Mouse (Mus musculus) embryonic fibroblast, embryonic 13.5 days (primary cell): ENCODE measurements around the gene Shank2.

Source experiments
- CTCF ChIP-seq: IDR thresholded peaks from 2 replicates; pipeline ENCODE4 v1.5.1; 2011; ENCODE audit warnings: mild to moderate bottlenecking, control low read depth, low read length, moderate library complexity, borderline replicate concordance; ENCODE audit not compliant: insufficient read depth
- POLR2A ChIP-seq: IDR thresholded peaks from 2 replicates; pipeline ENCODE4 v1.6.1; 2011; ENCODE audit warnings: low read depth, mild to moderate bottlenecking, control low read depth, low read length, moderate library complexity

DNA sequence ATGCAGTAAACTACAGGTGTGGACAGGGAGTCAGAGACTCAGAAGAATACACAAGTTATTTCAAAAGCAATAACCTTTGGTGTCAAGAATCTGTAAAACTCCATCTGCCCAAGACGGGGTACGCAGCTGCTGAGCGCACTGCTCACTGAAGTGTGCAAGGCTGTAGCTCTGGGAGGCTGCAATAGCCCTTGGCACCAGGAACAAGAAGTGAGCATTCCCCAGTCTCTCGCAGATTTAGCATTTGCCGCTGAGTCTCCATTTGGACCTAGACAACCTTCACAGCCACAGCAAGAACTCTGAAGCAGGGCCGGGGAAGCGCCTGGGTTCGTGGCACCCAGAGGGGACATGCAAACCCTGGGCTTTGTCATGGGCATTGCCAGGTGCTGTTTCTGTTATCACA, 371.3 kb downstream of the Shank2 start:
- TF ChIP-seq CTCF (no peak), POLR2A (no peak)
